Mouse (Mus musculus): ENCODE measurements at regions not wholly inside any gene's neighbourhood (a gene's known extent, or its start where the extent isn't known, plus 50 kb on each side); places are given as distances from the start of the nearest gene placed in this dataset.

DNA sequence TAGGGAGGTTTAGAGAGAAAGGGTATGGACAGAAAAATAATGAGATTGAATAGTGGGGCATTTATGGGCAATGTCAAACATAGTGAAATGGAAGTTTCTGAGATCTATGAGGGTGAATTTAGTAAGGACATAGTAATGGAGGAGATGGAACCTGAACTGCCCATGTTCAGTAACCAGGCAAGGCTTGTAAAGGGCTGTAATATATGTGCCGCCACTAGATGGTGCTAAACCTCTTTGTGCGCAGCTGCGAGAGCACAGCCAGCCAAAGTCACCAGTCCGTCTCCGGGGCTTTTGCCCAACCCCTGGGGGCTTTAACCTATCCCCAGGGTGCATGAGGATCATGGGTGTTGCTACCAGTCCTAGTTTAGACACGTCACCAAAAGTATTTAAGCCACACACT lies 77.7 kb upstream of the Vmn2r25 start:
- peak; percentile 40 to 74 for DNase-seq (ENCODE audit: low spot score in 2 of 2)

DNA sequence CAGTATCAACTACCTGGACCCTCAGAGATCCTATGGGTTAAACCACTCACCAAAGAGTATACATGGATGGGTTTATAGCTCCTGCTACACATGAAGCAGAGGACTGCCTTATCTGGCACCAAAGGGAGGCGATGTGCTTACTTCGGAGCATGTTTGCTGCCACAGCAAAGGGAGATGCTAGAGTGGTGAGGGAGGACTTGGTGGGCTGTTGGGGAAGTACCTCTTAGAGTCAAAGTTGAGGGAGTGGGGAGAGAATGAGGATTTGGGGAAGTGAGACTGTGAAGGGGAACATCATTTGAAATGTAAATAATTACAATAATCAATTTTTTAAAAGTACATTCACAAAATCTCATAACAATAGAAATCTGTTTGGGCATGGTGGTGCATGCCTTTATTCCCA lies 84.7 kb upstream of the Vmn2r25 start:
- DNase-seq (ENCODE audit: low spot score in 2 of 2) = no peak

DNA sequence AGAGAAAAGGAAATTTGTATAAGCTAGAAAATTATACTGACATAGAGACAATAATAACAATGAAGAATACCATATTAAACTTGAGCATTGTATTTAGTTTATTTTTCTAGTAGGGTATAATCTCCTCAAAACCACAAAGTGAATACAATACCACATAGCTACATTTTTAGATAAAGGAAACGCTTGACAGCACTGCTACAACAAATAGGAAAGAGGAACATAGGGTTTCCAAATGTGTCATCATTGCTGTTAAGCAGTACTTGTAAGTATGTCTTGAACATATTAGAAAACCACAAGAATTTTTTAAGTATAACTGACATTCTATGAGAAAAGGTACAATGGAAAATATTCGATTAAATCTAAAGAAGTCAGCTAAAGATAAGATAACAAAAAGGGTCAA lies 63.0 kb upstream of the Vmn2r26 start:
- no peak for DNase-seq (ENCODE audit: low spot score in 2 of 2)

DNA sequence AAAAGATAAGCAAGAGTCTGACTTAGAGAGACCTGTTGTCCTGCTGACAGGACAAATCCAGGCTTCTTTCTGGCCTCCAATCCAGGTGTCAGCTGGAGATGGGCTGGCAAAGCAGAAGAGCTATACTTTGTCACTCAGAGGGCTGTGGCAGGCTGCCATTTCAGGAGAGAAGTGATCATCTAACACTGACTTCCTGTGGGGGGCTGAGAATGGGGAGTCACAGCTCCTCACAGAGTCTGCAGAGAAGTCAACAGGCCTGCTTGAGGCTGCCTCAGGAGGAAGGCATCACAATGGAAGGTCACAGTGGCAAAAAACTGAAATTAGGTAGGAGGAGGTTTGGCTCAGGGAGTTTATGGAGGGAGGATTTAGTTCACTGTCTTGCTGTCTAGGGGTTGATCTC lies 53.2 kb upstream of the Vmn2r26 start:
- DNase-seq (ENCODE audit: low spot score in 2 of 2) = no peak
